Mouse (Mus musculus) CH12.LX (cell line): Measurements from ENCODE around the gene Elovl6.

Source experiments
- CTCF ChIP-seq, 2 experiments: IDR thresholded peaks in 1 of 2; conservative IDR thresholded peaks in 1 of 2; 2 replicates each; pipeline ENCODE4 v1.5.1; 2011 to 2012; ENCODE audit warnings: low read depth in 2 of 2, low read length in 2 of 2, improper control_type of control experiment in 1 of 2, inconsistent platforms in 1 of 2, mild to moderate bottlenecking in 1 of 2, moderate library complexity in 1 of 2
- EP300 ChIP-seq: IDR thresholded peaks from 2 replicates; pipeline ENCODE4 v1.6.1; 2011; ENCODE audit warnings: low read length, improper control_type of control experiment
- HCFC1 ChIP-seq: IDR thresholded peaks from 2 replicates; pipeline ENCODE4 v1.6.1; 2012; ENCODE audit warnings: low read depth, mild to moderate bottlenecking, inconsistent platforms, low read length, improper control_type of control experiment
- IRF4 ChIP-seq: IDR thresholded peaks from 2 replicates; pipeline ENCODE4 v1.6.1; 2014; ENCODE audit warnings: low read depth, mild to moderate bottlenecking, inconsistent platforms, low read length, improper control_type of control experiment
- JUND ChIP-seq: conservative IDR thresholded peaks from 2 replicates; pipeline ENCODE4 v1.6.1; 2011; ENCODE audit warnings: low read depth, low read length, improper control_type of control experiment
- MEF2A ChIP-seq: IDR thresholded peaks from 2 replicates; pipeline ENCODE4 v1.6.1; 2014; ENCODE audit warnings: low read depth, mild to moderate bottlenecking, inconsistent platforms, low read length, improper control_type of control experiment, borderline replicate concordance
- MXI1 ChIP-seq: IDR thresholded peaks from 2 replicates; pipeline ENCODE4 v1.6.1; 2011; ENCODE audit warnings: mild to moderate bottlenecking, low read depth, low read length, improper control_type of control experiment
- POLR2A ChIP-seq: IDR thresholded peaks from 2 replicates; pipeline ENCODE4 v1.6.1; 2011; ENCODE audit warnings: low read depth, mild to moderate bottlenecking, improper control_type of control experiment, low read length
- RCOR1 ChIP-seq: conservative IDR thresholded peaks from 2 replicates; pipeline ENCODE4 v1.6.1; 2012; ENCODE audit warnings: low read depth, mild to moderate bottlenecking, inconsistent platforms, low read length, improper control_type of control experiment
- SIN3A ChIP-seq: IDR thresholded peaks from 2 replicates; pipeline ENCODE4 v1.6.1; 2012; ENCODE audit warnings: low read length, improper control_type of control experiment, inconsistent platforms
- USF2 ChIP-seq: conservative IDR thresholded peaks from 2 replicates; pipeline ENCODE4 v1.6.1; 2011; ENCODE audit warnings: low read depth, low read length, improper control_type of control experiment

- TF ChIP-seq POLR2A (no peak), CTCF (conservative IDR thresholded peaks at IDR 0.05 in 1 of 2, IDR thresholded peaks at IDR 0.05 in 1 of 2; ENCODE audit: low read depth in 2 of 2, low read length in 2 of 2) (no peak), MEF2A (no peak), IRF4 (no peak), EP300 (no peak), SIN3A (no peak), MXI1 (no peak), RCOR1 (no peak), JUND (no peak), USF2 (no peak), HCFC1 (no peak)
These were observed 107.5 kb downstream of the Elovl6 start for GRCm38 (mm10) chr3:129639701-129640100.
